Mouse (Mus musculus) myocyte (in vitro differentiated cells): ENCODE measurements around the gene Fam198a.

Experiments
- POLR2A ChIP-seq: IDR thresholded peaks from one replicate; pipeline ENCODE4 v1.6.1; 2011; ENCODE audit warnings: low read depth, mild to moderate bottlenecking, control low read depth, moderate library complexity; ENCODE audit not compliant: insufficient read length
- TCF12 ChIP-seq: IDR thresholded peaks from one replicate; pipeline ENCODE4 v1.6.1; 2011; ENCODE audit warnings: mild to moderate bottlenecking, control low read depth; ENCODE audit not compliant: poor library complexity, insufficient read depth, severe bottlenecking

DNA sequence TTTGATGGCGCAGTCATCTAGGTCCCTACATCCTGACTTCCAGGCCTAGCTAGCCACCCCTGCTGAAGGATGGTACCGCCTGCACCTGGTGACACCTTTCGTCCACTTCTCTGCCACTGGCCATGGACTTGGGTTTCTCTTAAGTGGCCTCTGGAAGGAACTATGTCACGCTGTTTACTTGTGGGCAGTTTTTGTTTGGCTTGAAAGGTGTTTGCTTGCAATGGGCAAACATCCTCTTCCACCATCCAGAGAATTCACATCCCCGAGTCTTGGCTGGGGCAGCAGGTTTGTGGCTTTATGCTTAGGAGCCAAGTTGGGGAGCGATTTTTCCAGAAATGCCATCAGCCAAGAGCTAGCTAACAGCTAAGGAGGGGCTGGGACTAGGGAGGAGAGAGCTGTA lies 1.8 kb downstream of the Fam198a start:
- TF ChIP-seq POLR2A (no peak), TCF12 (no peak)
